Mouse (Mus musculus) urinary bladder, postnatal 36 days (tissue): ENCODE measurements around the gene Umad1.

Experiments used
- DNase-seq, 2 experiments: peaks; one replicate each; pipeline ENCODE4 v3.0.0; 2022; ENCODE audit warnings: low spot score in 2 of 2, mixed read lengths in 1 of 2

Umad1 gene

GRCm38 (mm10) chr6:8416802-8417569, 157.9 kb downstream of the Umad1 start:
- DNase-seq, result no peak

GRCm38 (mm10) chr6:8419485-8420186, 160.5 kb downstream of the Umad1 start:
- DNase-seq, result no peak

- DNase-seq, result no peak
These were observed 161.1 kb downstream of the Umad1 start for GRCm38 (mm10) chr6:8420187-8420503.

GRCm38 (mm10) chr6:8421421-8421820, 162.3 kb downstream of the Umad1 start:
- DNase-seq, result no peak

- DNase-seq, result peak in 1 of 2 experiments; percentile 11
These were observed 163.0 kb downstream of the Umad1 start for GRCm38 (mm10) chr6:8421959-8422581.

GRCm38 (mm10) chr6:8423142-8423541, 164.1 kb downstream of the Umad1 start:
- DNase-seq, result no peak

GRCm38 (mm10) chr6:8427692-8428091, 168.6 kb downstream of the Umad1 start:
- DNase-seq, result no peak

- no peak for DNase-seq
These were observed 171.6 kb downstream of the Umad1 start for GRCm38 (mm10) chr6:8430610-8431234.

GRCm38 (mm10) chr6:8433179-8433578, 174.1 kb downstream of the Umad1 start:
- no peak for DNase-seq

GRCm38 (mm10) chr6:8437937-8438336, 178.8 kb downstream of the Umad1 start:
- no peak for DNase-seq

GRCm38 (mm10) chr6:8441814-8442213, 182.7 kb downstream of the Umad1 start:
- DNase-seq, result no peak

GRCm38 (mm10) chr6:8446786-8447185, 187.7 kb downstream of the Umad1 start:
- peak in 1 of 2 experiments; percentile 37 for DNase-seq

GRCm38 (mm10) chr6:8455599-8455998, 196.5 kb downstream of the Umad1 start:
- no peak for DNase-seq

GRCm38 (mm10) chr6:8458596-8458995, 199.5 kb downstream of the Umad1 start:
- DNase-seq, result no peak

- DNase-seq, result no peak
These were observed 203.4 kb downstream of the Umad1 start for GRCm38 (mm10) chr6:8462447-8462846.

- DNase-seq, result no peak
These were observed 206.3 kb downstream of the Umad1 start for GRCm38 (mm10) chr6:8465388-8465787.

- no peak for DNase-seq
These were observed 206.9 kb downstream of the Umad1 start for GRCm38 (mm10) chr6:8465985-8466384.

GRCm38 (mm10) chr6:8467667-8468337, 208.7 kb downstream of the Umad1 start:
- no peak for DNase-seq

GRCm38 (mm10) chr6:8469918-8470317, 210.8 kb downstream of the Umad1 start:
- no peak for DNase-seq

GRCm38 (mm10) chr6:8472125-8472524, 213.0 kb downstream of the Umad1 start:
- DNase-seq, result no peak

- DNase-seq, result peak in 1 of 2 experiments; percentile 55
These were observed 213.8 kb downstream of the Umad1 start for GRCm38 (mm10) chr6:8472915-8473314.

- peak in 1 of 2 experiments; percentile 36 for DNase-seq
These were observed 214.4 kb downstream of the Umad1 start for GRCm38 (mm10) chr6:8473498-8473897.
